Mouse (Mus musculus) thymus, adult 2 months (tissue): ENCODE results near the gene Wwp2.

ENCODE experiments used
- CTCF ChIP-seq: fragments of 200-500 bp; IDR thresholded peaks from 2 replicates; pipeline ENCODE4 v1.5.1; 2012; ENCODE audit warnings: mild to moderate bottlenecking, control low read depth, low read length, moderate library complexity, borderline replicate concordance; ENCODE audit not compliant: control insufficient read depth, poor library complexity, insufficient read depth; ENCODE audit errors: extremely low read depth
- POLR2A ChIP-seq: fragments of 200-500 bp; IDR thresholded peaks from 2 replicates; pipeline ENCODE4 v1.6.1; 2012; ENCODE audit warnings: mild to moderate bottlenecking, low read length, control low read depth, moderate library complexity; ENCODE audit not compliant: control insufficient read depth, poor library complexity, insufficient read depth; ENCODE audit errors: extremely low read depth

- no peak for TF ChIP-seq CTCF
- TF ChIP-seq POLR2A = no peak
Observed at GRCm38 (mm10) chr8:107502922-107503321, 66.8 kb downstream of the Wwp2 start.
